Mouse (Mus musculus) NIH3T3 (cell line): Measurements from ENCODE around the gene Ezh2.
A peak's percentile ranks its signal among the peaks of the same experiment; 100 is the strongest.
"Not testable (repeated sequence)": the region's sequence is repeated elsewhere in the genome, so short reads cannot be mapped to it uniquely, and the experiment has no call there.

Experiments used
- DNase-seq: peaks from one replicate; pipeline ENCODE4 v3.0.0-alpha.2; 2012; ENCODE audit warnings: low read depth

Gene Ezh2

GRCm38 (mm10) chr6:47594926-47595623 is at the start of gene Ezh2:
Gene Ezh2 (minus strand): TSS chr6:47595341.
- peak; percentile 99 for DNase-seq

GRCm38 (mm10) chr6:47636527-47637076 is 41.5 kb upstream of the Ezh2 start:
- peak; percentile 40 for DNase-seq

GRCm38 (mm10) chr6:47635995-47636526 is 40.9 kb upstream of the Ezh2 start:
- no peak for DNase-seq

DNA sequence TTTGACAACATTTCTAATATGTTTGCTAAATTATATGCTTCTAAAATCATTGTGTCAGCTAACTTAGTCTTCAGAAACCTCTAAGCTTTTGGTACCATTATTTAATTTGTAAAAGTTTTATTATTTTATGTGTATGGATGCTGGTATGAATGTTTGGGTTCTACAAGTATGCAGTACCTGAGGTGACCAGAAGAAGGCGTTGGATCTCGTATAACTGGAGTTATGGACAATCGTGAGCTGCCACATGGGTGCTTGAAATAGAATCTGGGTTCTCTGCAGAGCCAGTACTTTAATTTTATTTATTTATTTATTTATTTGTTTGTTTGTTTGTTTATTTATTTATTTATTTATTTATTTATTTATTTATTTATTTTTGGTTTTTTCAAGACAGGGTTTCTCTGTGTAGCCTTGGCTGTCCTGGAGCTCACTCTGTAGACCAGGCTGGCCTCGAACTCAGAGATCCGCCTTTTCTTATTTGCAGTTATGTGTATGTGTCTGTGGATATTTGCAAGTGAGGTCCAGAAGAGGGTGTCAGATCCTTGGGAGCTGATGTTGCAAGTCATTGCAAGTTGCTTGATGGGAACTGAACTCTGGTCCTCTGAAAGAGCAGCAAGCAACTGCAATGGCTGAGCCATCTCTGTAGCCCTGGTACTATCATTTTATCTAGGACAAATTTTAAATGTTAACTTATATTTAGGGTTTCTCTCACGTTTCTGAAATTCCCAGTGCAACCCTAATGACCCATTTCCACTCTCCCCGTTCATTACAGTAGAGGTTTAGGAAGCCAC is 40.3 kb upstream of the Ezh2 start:
- peak; percentile 24 for DNase-seq

- peak; percentile 30 for DNase-seq
These were observed 38.3 kb upstream of the Ezh2 start for GRCm38 (mm10) chr6:47633467-47633866.

GRCm38 (mm10) chr6:47630061-47630460 is 34.9 kb upstream of the Ezh2 start:
- DNase-seq = not testable (repeated sequence)

DNA sequence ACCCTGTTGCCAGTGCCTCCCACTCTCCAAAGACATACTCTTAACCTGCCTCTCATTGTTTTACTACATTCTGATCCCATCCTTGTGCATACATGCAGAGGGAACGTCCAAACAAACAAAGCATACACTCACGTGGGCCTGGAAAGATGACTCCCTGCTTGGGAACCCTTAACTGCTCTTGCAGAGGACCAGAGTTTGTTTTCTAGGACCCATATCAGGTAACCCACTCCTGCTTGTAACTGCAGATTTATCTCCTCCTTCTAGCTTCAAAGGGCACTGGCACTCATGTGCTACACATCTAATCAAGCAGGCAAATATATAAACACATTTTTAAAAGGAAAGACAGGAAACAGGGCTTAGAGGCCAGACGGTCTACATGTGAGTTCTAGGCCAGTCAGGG is 32.8 kb upstream of the Ezh2 start:
- DNase-seq = no peak

DNA sequence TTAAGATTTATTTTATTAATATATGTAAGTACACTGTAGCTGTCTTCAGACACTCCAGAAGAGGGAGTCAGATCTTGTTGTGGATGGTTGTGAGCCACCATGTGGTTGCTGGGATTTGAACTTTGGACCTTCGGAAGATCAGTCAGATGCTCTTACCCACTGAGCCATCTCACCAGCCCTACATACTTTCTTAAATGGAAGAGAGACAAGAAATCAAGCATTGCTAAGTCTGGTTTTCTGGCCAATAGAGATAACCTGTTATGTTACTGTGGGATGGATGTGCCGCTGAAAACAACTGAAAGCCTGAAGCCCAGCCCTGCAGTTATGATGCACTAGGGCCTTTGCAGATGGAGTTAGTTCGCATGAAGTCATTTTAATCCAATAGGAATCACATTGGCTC is 31.8 kb upstream of the Ezh2 start:
- not testable (repeated sequence) for DNase-seq

DNA sequence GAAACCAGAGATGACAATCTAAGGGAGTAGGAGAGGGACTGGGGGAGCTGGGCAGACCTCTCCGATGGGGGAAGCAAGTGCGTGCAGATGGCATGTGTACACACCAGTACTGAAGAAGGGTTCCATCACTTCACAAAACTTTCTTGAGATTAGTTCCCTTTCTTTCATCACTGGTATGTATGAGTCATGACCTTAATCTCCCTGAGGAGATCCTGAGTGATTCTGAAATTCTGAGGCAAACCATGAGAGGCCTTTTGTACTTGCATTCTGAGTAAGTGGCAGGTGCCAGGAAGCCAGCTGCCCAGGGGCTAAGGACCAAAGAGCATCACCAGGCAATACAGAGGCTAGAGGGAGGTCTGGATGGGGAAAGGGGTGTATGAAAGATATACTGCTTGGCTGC is 25.9 kb upstream of the Ezh2 start:
- peak; percentile 36 for DNase-seq

GRCm38 (mm10) chr6:47608306-47608705 is 13.2 kb upstream of the Ezh2 start:
- not testable (repeated sequence) for DNase-seq

- DNase-seq = no peak
These were observed 6.8 kb upstream of the Ezh2 start for GRCm38 (mm10) chr6:47601931-47602330.

DNA sequence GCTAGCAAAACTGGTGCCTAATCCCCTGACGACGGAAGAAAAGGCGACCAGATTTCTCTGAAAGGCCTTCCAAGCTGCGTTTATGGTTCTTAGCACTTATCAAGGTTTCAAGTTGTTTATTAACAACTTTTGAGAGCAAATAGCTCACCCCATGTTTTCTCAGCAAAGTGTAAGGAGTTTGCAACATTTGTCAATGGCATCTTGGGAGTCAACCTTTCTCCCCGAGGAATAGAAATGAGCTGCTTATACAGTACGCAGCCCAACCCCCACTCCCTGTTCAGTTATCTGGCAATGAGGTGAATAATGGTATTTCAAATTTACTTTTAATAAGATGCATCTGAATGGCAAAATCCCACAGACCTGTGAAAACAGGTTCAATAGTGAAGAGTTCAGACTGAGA is 555 bp upstream of the Ezh2 start:
- DNase-seq = peak; percentile 52

DNA sequence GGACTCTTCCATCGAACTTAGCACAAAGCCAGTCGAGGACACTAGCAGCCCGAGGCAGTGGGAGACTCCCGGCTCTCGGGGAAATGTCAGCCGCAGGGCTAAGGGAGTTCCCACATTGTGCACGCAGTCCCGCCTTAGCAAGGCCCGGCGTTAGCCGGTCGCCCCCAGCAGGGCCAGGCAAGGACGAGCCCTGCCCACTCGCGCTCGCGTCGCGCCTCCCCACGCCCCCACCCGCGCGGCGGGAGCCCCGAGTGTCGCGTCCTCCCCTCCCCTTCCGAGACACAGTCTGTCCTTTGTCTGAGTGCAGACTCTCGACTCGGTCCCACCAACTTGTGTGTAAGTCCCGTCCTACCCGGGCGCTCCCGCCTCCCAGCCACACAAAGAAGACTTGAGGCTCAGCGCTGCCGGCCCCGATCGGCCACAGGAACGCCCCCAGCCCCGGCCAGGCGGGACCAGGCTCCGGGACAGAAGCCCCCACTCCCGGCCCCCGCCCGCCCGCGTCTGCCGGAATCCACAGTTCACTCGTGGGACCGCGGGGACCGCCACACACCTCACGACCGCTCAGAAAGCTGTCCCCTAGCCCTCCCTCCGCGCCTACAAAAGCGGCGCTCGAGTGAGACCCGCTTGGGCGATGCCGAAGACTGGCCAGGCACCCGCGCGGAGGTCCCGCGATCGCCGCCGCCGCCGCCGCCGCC is 853 bp downstream of the Ezh2 start:
- peak; percentile 74 for DNase-seq

- DNase-seq = no peak
These were observed 1.6 kb downstream of the Ezh2 start for GRCm38 (mm10) chr6:47593590-47593989.

- not testable (repeated sequence) for DNase-seq
These were observed 7.8 kb downstream of the Ezh2 start for GRCm38 (mm10) chr6:47587332-47587731.

GRCm38 (mm10) chr6:47572887-47573286 is 22.3 kb downstream of the Ezh2 start:
- no peak for DNase-seq

- DNase-seq = peak; percentile 51
These were observed 29.7 kb downstream of the Ezh2 start for GRCm38 (mm10) chr6:47565326-47566035.

DNA sequence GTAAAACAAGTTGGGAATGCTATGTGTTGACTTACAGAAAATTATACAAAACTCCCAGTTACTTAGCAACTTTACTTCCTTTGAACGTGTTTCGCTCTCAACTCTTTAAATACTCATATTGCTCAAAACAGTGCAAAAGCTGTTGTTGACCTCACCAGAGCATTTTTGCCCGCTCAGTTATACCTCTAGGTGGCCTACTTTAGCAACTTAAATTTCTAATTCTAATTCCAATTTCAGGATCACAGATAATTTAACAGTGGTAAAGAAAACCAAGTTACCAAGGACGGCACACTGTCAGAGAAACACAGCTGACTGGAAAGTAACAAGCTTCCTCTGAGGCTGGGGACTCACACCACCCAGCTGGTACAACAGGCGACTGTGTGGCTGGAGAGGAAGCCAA is 33.7 kb downstream of the Ezh2 start:
- peak; percentile 40 for DNase-seq

DNA sequence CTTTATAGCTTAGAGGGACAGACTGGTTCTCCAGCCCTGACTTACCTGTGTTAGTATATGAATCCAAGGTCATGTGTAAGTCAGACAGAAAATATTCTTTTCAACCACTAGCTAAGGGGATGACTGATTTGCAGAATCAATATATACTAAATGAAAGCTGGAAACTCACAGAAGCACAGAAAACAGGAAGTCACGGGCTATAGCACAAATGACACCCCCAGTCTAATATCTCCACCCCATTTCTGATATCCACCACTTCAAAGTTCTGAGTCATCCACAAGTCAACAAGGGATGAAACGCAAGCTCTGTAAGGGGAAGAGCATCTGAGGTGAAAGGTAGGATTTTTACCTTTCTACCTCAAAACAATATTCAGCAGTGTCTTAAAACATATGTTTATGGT is 34.3 kb downstream of the Ezh2 start:
- DNase-seq = no peak

DNA sequence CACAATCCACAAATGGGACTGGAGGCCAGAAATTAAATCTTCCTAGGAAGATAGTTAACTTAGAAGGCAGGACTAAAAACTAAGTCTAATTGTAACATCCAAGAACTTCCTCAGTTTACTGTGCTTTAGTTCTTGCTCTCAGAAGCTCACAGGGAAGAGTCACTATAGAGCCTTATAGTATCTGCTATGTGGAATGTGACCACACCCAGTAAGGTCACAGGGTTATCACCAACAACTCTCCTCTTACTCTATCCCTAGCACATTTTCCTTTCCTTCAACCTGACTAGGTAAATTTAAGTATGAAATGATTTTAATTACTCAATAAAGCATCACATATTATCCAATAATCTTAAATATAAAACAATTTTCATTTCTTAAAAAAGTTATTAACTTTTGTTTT is 34.7 kb downstream of the Ezh2 start:
- no peak for DNase-seq

DNA sequence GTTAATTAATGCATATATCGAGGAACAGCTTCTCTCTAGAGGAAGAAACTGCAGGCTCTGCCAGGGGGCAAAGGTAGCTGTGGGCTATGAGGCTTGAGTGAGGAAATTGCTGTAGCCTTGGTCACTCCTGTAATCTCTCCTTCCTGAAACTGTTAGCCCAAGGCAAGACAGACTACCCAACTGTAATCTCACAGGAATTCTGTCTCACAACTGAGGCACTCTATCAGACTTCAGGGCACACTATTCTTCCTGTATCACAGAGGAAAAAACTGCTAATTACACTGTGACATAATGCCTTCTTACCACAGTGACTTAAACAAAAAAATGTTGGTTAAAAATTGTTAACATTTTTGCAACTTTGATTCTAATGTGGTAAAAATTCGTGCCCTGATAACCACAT is 35.9 kb downstream of the Ezh2 start:
- DNase-seq = no peak

DNA sequence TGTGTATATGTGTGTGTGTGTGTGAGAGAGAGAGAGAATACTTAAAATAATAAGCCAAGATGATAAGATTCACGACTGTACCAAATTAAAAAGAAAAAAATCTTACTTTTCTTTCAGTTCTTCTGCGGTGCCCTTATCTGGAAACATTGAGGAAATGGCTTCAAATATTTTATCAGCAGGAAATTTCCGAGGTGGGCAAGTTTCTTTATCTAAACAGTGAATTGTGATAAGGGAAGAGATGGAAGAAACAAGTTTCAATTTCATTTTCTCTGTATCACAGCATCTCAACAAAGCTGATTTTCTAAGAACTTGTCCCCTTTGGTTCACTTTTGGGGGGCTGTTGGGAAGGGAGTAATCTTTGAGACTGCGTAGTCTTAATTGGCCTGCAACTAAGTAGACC is 42.9 kb downstream of the Ezh2 start:
- DNase-seq = no peak
